ENCODE assay signal across 8 mouse cellular contexts in the genomic region with DNA sequence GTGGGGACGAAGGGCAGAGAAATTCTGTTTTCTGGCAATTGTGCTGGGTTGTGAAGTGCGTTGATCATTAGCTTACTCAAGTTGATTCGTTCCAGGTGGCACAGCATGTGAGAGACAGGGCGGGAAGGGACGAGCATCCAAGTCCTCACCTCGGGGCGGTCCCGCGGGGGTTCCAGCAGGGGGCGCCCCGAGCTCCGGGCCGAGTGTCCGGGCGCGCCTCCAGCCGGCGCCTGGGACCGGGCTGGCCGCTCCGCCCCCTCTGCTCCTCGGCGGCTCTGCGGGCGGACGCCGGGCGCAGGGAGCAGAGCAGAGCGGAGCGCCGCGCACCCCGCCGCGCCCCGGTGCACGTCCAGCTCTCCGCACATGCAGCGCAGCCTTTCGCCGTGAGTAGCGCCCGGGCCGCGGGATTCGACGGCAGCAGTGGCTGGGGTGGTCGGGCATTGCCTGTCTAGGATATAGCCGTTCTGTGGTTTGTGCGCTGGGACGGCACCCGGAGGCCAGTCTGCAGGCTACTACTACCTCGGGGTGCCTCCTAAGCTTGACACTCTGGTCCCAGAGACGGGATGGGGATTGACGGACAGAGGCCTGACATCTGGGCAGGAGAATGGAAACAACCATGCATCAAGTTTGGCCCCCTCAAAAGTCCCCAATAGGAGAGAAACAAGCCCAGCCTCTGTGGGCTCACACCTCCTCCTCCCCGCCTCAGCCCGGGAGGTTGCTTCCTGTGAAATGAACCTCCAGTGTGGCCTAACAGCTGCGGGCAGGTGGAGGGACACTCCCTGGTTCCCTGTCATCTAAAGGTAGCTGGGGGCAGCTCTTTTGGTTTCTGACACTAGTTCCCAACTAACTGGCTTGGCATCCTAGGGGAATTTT. TPM values are rescaled to one million over a fixed set of nuclear protein-coding genes. Genes with fewer than 3 reads are reported as not detected.
DNase-seq lines count a peak whose midpoint lies in the region; ATAC-seq lines count a peak whose summit lies in the region.

A gene (plus strand): TSS at position 266 of the 873 bp plus-strand sequence.

- peak; percentile 32 for ATAC-seq in inflammation-experienced regulatory T-cells, adult 6 months

- peak; percentile 88 to 95 for DNase-seq in adrenal gland, adult (ENCODE audit: inconsistent age in 2 of 2, low spot score in 1 of 2)
- peak; percentile 75 for DNase-seq in embryo, embryonic 10 days (ENCODE audit: low spot score)
- peak; percentile 88 for DNase-seq in gastrocnemius, postnatal 25 days
- DNase-seq in left cerebral cortex, postnatal 25 days (ENCODE audit: low spot score in 2 of 2): peak; percentile 33 to 49
- peak; percentile 79 for DNase-seq in mesoderm, embryonic 11.5 days (ENCODE audit: low read depth, low spot score)
- peak; percentile 41 for DNase-seq in right cerebral cortex, postnatal 25 days
- DNase-seq in urinary bladder, postnatal 4 days (ENCODE audit: low spot score in 2 of 2): peak; percentile 81 to 86

- intact Hi-C loops in left cerebral cortex, postnatal 25 days (cut with DNase I): loop anchor here (5.0 kb wide), 1 partner anchor 79 kb away; no protein-coding TSS in a partner anchor

RNA-seq across cellular contexts. Expression of the gene that starts here (rescaled TPM):
- total RNA-seq in gastrocnemius, postnatal 25 days (2021): 10 to 100 TPM; 25.7 to 27.9 TPM
- polyA plus RNA-seq in inflammation-experienced regulatory T-cells, adult 6 months (2017; shearing (Covaris generic)): 1 to 10 TPM in 2 of 3 experiments, under 1 TPM in 1; 0.44 to 8.2 (median 1.5) TPM
- total RNA-seq in left cerebral cortex, postnatal 25 days (2021): 1 to 10 TPM; 2.8 to 3.1 TPM

Comparison
In these comparisons a context has a peak if more than half of its experiments do, and no peak if none do; other contexts are left out.
1. Peak in every context shown above with its lines: DNase-seq and ATAC-seq.
2. RNA of the gene that starts here (total RNA-seq): 25.7 to 27.9 TPM in gastrocnemius, postnatal 25 days; 2.8 to 3.1 TPM in left cerebral cortex, postnatal 25 days; every median in the first group is over 4 times any median in the second.
3. DNase-seq: peak in every context shown above with its lines; median percentile 92 in adrenal gland, adult; 88 in gastrocnemius, postnatal 25 days; 84 in urinary bladder, postnatal 4 days; 79 in mesoderm, embryonic 11.5 days; 75 in embryo, embryonic 10 days; 41 in left cerebral cortex, postnatal 25 days; 41 in right cerebral cortex, postnatal 25 days.